In genomic region chr16:37433418-37434204, GRCm38 (mm10) we compare ENCODE assay signal across 13 mouse cellular contexts. TPM values are rescaled to one million over a fixed set of nuclear protein-coding genes. Genes with fewer than 3 reads are reported as not detected.
DNase-seq lines count a peak whose midpoint lies in the region; ATAC-seq and TF ChIP-seq lines count a peak whose summit lies in the region.
"Had no signal": no experiment of that assay in that cellular context is flagged by ENCODE, and none has a peak within 500 bp of the region (broad histone marks: within the 10 kb centered on the region; RNA-seq: fewer than 3 reads in every experiment).

No protein-coding gene starts in this region.

- peak; percentile 35; the same call in 1 of the 2 replicates for ATAC-seq in lung, embryonic 15.5 days (ENCODE audit: borderline replicate concordance, extremely low read depth, low FRiP score, low TSS enrichment)
- ATAC-seq: activated CD4-positive, CD25-positive, alpha-beta regulatory T cell, adult 4 months; intestine, embryonic 15.5 days; liver, postnatal 0 days had no signal

- TF ChIP-seq CTCF in lung, adult 2 months (IDR thresholded peaks at IDR 0.05; ENCODE audit: insufficient read depth, low read length) = no peak
- no peak for TF ChIP-seq CTCF in cerebellum, adult 2 months (IDR thresholded peaks at IDR 0.05; ENCODE audit: borderline replicate concordance, insufficient read depth, low read depth, low read length)

- no peak for DNase-seq in lung, adult 2 months
- DNase-seq in cerebellum, adult 2 months = peak; percentile 78 to 86
- peak; percentile 65 to 72 for DNase-seq in frontal cortex, postnatal 36 days (ENCODE audit: low spot score in 2 of 2)
- peak; percentile 32 to 41 for DNase-seq in right cerebral cortex, postnatal 36 days (ENCODE audit: low spot score in 2 of 2)
- DNase-seq in kidney, adult 8-10 months = no peak
- no peak for DNase-seq in gastrocnemius, adult 18-20 months (ENCODE audit: low spot score)
- DNase-seq: gastrocnemius, postnatal 14 days; liver, postnatal 0 days; thymus, adult 18-20 months had no signal

- H3K27ac ChIP-seq in lung, embryonic 15.5 days = no peak overlapping the region
- no peak overlapping the region; the same call in 1 of the 2 replicates for H3K27ac ChIP-seq in cerebellum, adult 2 months (ENCODE audit: insufficient read depth, low read length)
- H3K27ac ChIP-seq: embryonic facial prominence, embryonic 15.5 days; intestine, embryonic 15.5 days had no signal

- no peaks in the 10 kb centered on the region for H3K4me1 ChIP-seq in lung, embryonic 15.5 days
- H3K4me1 ChIP-seq in lung, adult 2 months (ENCODE audit: control insufficient read depth, insufficient read depth, low read length) = no peaks in the 10 kb centered on the region
- H3K4me1 ChIP-seq in cerebellum, adult 2 months (ENCODE audit: control insufficient read depth, insufficient read depth, low read length) = peaks cover 4% of the 10 kb centered on the region; the same call in 1 of the 2 replicates
- H3K4me1 ChIP-seq: embryonic facial prominence, embryonic 15.5 days; intestine, embryonic 15.5 days had no signal

- H3K9ac ChIP-seq in lung, embryonic 15.5 days = no peak overlapping the region
- H3K9ac ChIP-seq: embryonic facial prominence, embryonic 15.5 days; intestine, embryonic 15.5 days; liver, postnatal 0 days had no signal

- no peaks in the 10 kb centered on the region for H3K27me3 ChIP-seq in lung, embryonic 15.5 days
- no peaks in the 10 kb centered on the region for H3K27me3 ChIP-seq in cerebellum, adult 2 months (ENCODE audit: control insufficient read depth, insufficient read depth, low read length)
- H3K27me3 ChIP-seq: embryonic facial prominence, embryonic 15.5 days; intestine, embryonic 15.5 days had no signal

- WGBS in lung, embryonic 15.5 days = 35% methylated on average over 5 of the region's 5 CpGs
- 51% methylated on average over 5 of the region's 5 CpGs for WGBS in lung, adult 2 months
- WGBS in cerebellum, adult 2 months = 18% methylated on average over 5 of the region's 5 CpGs

- no peaks in the 10 kb centered on the region for H3K9me3 ChIP-seq in lung, embryonic 15.5 days
- H3K9me3 ChIP-seq: embryonic facial prominence, embryonic 15.5 days; intestine, embryonic 15.5 days had no signal

- TF ChIP-seq POLR2A in lung, adult 2 months (IDR thresholded peaks at IDR 0.05; ENCODE audit: borderline replicate concordance, extremely low read depth, low read depth, low read length) = no peak
- TF ChIP-seq POLR2A in cerebellum, adult 2 months (IDR thresholded peaks at IDR 0.05; ENCODE audit: borderline replicate concordance, insufficient read depth, low read length) = peak; percentile 34; the same call in 1 of the 2 replicates

- H3K4me3 ChIP-seq in lung, embryonic 15.5 days = no peak overlapping the region
- H3K4me3 ChIP-seq in lung, adult 2 months (replicated peaks; ENCODE audit: extremely low read depth, low read depth, low read length) = no peak overlapping the region
- no peak overlapping the region for H3K4me3 ChIP-seq in cerebellum, adult 2 months (replicated peaks; ENCODE audit: insufficient read depth, low read depth, low read length)
- H3K4me3 ChIP-seq: embryonic facial prominence, embryonic 15.5 days; intestine, embryonic 15.5 days had no signal

- H3K36me3 ChIP-seq in lung, embryonic 15.5 days = no peaks in the 10 kb centered on the region
- H3K36me3 ChIP-seq: embryonic facial prominence, embryonic 15.5 days; intestine, embryonic 15.5 days had no signal

- no peak overlapping the region for H3K4me2 ChIP-seq in lung, embryonic 15.5 days
- H3K4me2 ChIP-seq: embryonic facial prominence, embryonic 15.5 days; intestine, embryonic 15.5 days had no signal

RNA-seq across cellular contexts. Expression of gene Stxbp5l, which starts 48.8 kb away (rescaled TPM):
- 0.16 and 0.29 TPM in 2 replicates for polyA plus RNA-seq in lung, embryonic 15.5 days (2015; fragmentation: Nextera tagmentation; extraction: Ambion mirVana)
- polyA plus RNA-seq in lung, adult 2 months (2012; rRNA removed) = not detected in 2 replicates
- 20.0 and 25.4 TPM in 2 replicates for polyA plus RNA-seq in cerebellum, adult 2 months (2012; rRNA removed)
- total RNA-seq in gastrocnemius, adult 18-20 months (2021) = under 1 TPM in 1 of 2 experiments, not detected in 1; 0.09 TPM
- polyA plus RNA-seq: liver, postnatal 0 days had no signal

Comparison
In these comparisons a context has a peak if more than half of its experiments do, and no peak if none do; other contexts are left out.
1. DNase-seq: peak in cerebellum, adult 2 months (2 of 2), frontal cortex, postnatal 36 days (2 of 2) and right cerebral cortex, postnatal 36 days (2 of 2); none in lung, adult 2 months (single experiment), kidney, adult 8-10 months (0 of 2) and gastrocnemius, adult 18-20 months (single experiment).
2. RNA of gene Stxbp5l, which starts 48.8 kb away (polyA plus RNA-seq): 20.0 to 25.4 TPM in cerebellum, adult 2 months; 0.16 to 0.29 TPM in lung, embryonic 15.5 days and not detected in lung, adult 2 months; every median in the first group is over 10 times any median in the second.